ENCODE assay signal across 15 mouse cellular contexts in the genomic region with DNA sequence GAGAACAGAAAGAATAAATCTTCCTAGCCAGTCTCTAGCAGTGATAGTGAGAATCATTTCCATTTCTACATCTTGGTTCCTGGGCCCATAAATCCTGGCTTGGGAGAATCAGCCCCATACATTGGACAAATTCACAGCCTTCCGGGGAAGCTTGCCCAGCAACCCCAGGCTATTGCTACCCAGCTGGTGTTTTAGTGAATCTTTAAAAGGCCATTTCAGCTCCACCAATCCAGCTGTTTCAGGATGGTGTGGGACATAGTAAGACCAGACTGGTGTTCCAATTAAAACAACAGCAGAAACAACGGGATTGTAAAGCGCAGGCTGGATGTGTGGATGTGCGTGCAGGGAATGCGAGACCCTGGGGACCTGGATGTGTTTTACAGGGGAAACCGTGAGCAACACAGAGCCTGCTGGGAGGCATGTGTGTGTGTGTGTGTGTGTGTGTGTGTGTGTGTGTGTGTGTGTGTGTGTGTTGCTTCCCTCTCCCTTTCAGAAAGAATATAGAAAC. TPM values are rescaled to one million over a fixed set of nuclear protein-coding genes. Genes with fewer than 3 reads are reported as not detected.
"Had no signal": no experiment of that assay in that cellular context is flagged by ENCODE, and none has a peak within 500 bp of the region (broad histone marks: within the 10 kb centered on the region; RNA-seq: fewer than 3 reads in every experiment).

No protein-coding gene starts in this region.

- H3K9ac ChIP-seq: intestine, embryonic 15.5 days; kidney, embryonic 15.5 days; liver, embryonic 14.5 days had no signal

- H3K4me2 ChIP-seq: intestine, embryonic 15.5 days; kidney, embryonic 15.5 days had no signal

- H3K9me3 ChIP-seq: intestine, embryonic 15.5 days; kidney, embryonic 15.5 days had no signal

- H3K27me3 ChIP-seq: intestine, embryonic 15.5 days had no signal

- DNase-seq: kidney, adult 2 months; kidney, postnatal 14 days; lung, adult 18-20 months; midbrain, embryonic 14.5 days; right cerebral cortex, postnatal 14 days; thymus, postnatal 36 days had no signal

- ATAC-seq: intestine, embryonic 15.5 days had no signal

- H3K36me3 ChIP-seq: intestine, embryonic 15.5 days; kidney, embryonic 15.5 days had no signal

- H3K4me3 ChIP-seq: intestine, embryonic 15.5 days; kidney, embryonic 15.5 days had no signal

- H3K27ac ChIP-seq: intestine, embryonic 15.5 days; kidney, embryonic 15.5 days; liver, embryonic 14.5 days had no signal

- H3K4me1 ChIP-seq: intestine, embryonic 15.5 days had no signal

RNA-seq across cellular contexts. Expression of gene Klk4, which starts 6.0 kb away (rescaled TPM):
- polyA plus RNA-seq: intestine, embryonic 15.5 days; kidney, adult 2 months; large intestine, adult 2 months; liver, adult 2 months; liver, embryonic 14.5 days; lung, embryonic 16.5 days; midbrain, embryonic 14.5 days; spleen, adult 2 months had no signal

RNA-seq across cellular contexts. Expression of gene Klk5, which starts 33.2 kb away (rescaled TPM):
- polyA plus RNA-seq: intestine, embryonic 15.5 days; kidney, adult 2 months; kidney, embryonic 15.5 days; large intestine, adult 2 months; liver, adult 2 months; liver, embryonic 14.5 days; lung, embryonic 16.5 days; midbrain, embryonic 14.5 days; spleen, adult 2 months had no signal

RNA-seq across cellular contexts. Expression of gene Klk6, which starts 50.6 kb away (rescaled TPM):
- polyA plus RNA-seq: intestine, embryonic 15.5 days; kidney, adult 2 months; large intestine, adult 2 months; liver, adult 2 months; liver, embryonic 14.5 days; lung, embryonic 16.5 days; midbrain, embryonic 14.5 days; spleen, adult 2 months had no signal

RNA-seq across cellular contexts. Expression of gene Klk15, which starts 58.6 kb away (rescaled TPM):
- polyA plus RNA-seq: intestine, embryonic 15.5 days; kidney, embryonic 15.5 days; large intestine, adult 2 months; liver, adult 2 months; liver, embryonic 14.5 days; lung, embryonic 16.5 days; midbrain, embryonic 14.5 days; spleen, adult 2 months; stomach, embryonic 16.5 days; thymus, postnatal 0 days had no signal
